Mouse (Mus musculus) kidney, postnatal 4 days (tissue): ENCODE data around the gene Shkbp1.

Source experiments
- DNase-seq, 2 experiments: peaks; one replicate each; pipeline ENCODE4 v3.0.0; 2021; ENCODE audit warnings: mixed read lengths in 2 of 2

Gene Shkbp1

GRCm38 (mm10) chr7:27308821-27309549, 46.8 kb downstream of the Shkbp1 start:
- DNase-seq = peak; percentile 69 to 78

GRCm38 (mm10) chr7:27307551-27307950, 48.3 kb downstream of the Shkbp1 start:
- peak in 1 of 2 experiments; percentile 54 for DNase-seq

DNA sequence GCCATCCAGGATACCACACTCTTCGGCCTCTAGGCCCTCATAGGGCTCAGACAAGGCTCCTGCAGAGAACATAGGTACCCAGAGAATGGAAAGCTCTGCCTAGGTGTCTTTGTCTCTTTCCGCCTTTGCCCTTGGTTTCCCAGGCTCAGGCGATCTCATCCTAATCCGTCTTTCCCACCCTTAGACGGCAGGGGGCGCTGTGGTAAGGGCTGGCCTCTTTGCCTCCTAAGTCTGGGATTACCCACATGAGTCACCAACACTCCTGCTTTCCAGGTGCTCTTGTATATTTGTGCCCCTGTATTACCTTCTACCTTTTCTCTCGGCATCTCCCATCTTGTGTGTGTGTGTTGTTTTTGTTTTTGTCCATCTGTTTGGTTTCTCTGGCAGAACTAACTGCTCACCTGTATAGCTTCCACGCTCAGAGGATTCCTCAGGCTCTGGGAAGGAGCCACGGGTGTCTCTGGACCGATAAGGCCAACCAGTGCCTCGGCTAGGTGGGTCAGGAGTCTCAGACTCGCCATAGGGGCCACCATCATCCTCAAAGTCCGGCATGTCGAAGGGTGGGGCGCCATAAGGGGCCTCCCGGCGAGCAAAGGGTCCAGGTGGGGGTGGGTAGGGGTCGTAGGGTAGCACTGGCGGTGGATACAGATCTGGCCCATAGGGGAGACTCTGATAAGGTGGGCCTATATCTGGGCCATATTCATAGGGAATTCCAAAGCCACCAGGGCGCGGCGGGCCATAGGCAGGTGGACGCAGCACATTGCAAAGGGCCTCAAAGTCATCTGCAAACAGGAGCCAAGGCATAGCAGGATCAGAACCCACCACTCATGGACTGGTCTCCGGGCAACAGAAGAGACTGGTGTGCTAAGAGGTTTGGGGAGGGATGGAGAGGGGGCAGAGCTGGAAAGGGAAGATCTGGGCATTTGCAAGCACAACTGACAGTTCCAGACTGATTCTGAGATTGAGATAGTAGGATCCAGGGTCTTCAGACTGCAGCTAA, 49.4 kb downstream of the Shkbp1 start:
- DNase-seq = peak; percentile 71 to 77

DNA sequence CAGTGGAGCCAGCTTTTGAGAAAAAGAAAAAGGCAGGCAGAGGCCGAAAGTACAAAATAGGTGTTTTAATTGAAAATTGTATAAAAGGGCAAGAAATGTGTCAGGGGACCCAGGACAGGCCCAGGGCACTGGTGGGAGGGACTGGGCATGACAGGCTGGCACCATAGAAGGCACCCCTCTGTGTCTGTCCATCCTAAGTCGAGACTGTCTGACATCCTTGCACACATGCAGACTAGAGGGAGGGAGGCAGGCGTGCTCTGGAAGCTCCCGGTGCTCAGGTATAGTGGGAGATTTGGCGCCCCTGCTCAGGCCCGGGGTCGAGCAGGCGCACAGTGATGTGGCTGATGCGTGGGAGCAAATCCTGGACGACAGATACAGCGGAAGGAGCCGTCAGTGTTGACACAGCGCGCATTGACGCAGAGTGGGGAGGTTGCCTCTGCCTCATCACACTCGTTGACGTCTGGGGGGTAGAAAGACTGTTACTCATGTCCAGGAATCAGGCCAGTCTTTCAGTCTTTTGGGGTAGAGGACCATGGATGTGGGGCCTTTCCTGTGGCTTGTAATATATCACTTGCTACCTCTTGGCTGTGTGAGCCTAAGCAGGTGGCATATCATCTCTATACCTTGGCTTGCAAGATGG, 50.6 kb downstream of the Shkbp1 start:
- DNase-seq = no peak

DNA sequence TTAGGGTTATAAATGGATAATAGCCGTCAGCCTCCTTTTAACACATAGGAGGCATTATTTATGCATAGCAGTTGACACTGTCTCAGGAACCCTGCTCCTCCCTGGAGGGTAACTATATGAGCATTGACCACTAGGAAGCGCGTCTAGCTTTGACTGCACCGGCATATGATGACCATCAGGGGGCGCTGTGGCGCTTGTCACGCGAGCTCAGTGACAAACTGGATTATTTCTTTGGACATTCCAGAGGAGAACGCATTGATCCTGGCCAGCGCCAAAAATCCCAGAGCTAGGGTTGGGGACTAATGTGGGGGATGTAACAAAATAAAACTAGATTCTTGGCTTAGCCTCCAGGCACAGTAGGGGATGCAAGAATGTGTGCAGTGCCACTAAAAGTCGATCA, 53.6 kb downstream of the Shkbp1 start:
- peak; percentile 86 to 89 for DNase-seq

DNA sequence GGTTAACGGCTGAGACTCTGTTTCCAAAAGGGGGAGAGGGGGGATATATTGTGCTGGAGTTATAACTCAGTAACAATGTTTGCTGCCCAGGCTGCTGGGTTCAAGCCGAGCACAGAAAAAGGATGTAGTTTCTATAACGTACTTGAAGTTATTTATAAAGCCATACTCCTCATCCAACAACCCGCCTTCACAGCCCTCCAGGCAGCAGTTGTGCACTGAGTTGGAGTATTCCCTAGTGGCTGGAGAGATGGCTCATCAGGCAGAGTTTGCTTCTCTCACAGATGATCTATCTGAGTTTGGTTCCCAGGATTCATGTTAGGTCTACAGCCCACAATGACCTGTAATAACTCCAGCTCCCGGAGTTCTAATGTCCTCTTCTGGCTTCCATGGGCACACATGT, 55.0 kb downstream of the Shkbp1 start:
- no peak for DNase-seq

DNA sequence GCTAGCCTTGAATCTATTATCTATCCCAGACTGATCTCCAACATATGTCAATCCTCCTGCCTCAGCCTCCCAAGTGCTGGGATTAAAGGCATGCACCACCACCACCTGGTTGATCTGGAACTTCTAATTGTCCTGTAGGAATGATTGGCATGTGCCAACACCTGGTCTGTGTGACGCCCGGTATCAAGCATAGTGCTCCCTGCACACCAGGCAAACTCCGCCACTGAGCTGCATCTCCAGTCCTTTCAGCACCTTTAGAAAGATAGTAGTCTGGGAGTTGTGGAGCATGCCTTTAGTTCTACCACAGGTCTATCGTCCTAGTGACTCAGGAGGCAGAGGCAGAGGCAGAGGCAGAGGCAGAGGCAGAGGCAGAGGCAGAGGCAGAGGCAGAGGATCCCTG, 55.5 kb downstream of the Shkbp1 start:
- DNase-seq = no peak

DNA sequence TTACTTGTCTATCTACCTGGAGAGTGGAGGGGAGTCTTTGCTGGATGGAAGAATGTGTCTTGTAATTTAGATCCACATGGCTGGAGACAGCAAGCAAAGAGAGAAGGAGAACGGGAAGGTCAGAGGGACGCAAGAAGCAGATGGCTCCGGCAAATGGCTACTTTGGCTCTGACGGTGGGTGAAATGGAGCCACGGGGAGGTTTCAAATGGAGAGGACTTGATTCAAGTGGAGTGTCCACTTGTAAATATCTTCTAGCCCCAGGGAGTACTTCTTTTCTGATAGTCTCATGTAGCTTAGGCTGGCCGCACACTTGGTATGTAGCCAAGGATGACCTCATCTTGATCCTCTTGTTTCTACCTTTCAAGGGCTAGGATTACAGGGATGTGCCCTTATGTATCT, 57.0 kb downstream of the Shkbp1 start:
- DNase-seq = no peak

DNA sequence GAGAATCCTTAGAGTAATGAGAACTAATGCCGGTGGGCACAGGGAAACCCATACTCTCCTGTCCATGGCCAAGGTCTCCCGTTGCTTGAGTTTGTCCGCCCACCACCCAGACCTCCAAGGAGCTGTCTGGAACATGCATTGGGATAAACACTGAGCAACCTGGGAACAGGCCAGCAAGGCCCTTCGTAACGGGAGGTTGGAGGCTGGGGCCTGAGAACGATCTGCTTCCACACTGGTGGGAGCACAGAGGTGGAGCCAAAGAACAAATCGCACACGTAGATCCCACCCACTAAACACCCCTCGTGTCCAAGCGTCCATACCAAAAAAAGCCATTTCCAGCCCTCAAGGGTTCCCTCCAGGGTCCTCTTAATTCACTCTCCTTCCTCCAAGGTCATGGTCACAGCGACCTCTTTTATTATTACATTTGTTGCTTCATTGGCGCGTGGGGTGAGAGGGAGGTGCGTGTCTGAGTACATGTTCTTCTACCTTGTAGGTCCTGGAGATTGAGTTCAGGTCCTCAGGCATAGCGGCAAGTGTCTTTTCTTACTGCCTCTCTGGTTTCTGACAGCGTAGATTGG, 57.7 kb downstream of the Shkbp1 start:
- no peak for DNase-seq

DNA sequence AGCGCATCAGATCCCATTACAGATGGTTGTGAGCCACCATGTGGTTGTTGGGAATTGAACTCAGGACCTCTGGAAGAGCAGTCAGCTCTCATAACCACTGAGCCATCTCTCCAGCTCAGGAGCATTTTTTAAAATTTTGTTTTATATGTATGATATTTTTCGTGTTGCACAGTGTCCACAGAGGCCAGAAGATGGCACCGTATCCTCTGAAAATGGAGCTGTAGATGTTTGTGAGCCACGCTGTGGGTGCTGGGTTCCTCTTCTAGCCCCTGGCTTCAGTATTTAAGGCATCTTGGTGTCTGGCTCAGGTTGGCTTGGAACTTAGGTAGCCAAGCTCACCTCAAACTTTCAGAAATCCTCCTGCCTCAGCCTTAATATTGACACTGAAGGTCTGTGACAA, 59.3 kb downstream of the Shkbp1 start:
- no peak for DNase-seq

DNA sequence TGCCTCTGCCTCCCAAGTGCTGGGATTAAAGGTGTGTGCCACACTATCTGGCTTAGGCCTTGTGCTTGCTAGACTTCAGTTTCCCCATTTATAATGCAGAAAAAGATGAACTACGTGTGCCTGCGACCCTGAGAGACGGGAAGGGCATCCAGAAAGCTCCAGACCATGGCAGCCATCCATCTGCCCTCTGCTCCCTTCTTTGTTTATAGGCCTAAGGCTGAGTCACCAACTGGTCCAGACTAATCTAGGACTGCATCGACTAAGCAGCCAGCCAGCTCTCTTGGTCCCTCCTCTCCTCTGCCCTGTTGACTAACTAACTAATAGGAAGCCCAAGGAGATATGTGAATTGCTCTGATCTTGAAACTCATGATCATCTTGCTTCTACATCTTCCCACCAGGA, 59.9 kb downstream of the Shkbp1 start:
- DNase-seq = no peak
